ENCODE assay signal across 17 mouse cellular contexts in genomic region chr3:80263095-80263494, GRCm38 (mm10).
"Had no signal": no experiment of that assay in that cellular context is flagged by ENCODE, and none has a peak within 500 bp of the region (broad histone marks: within the 10 kb centered on the region; RNA-seq: fewer than 3 reads in every experiment).

No protein-coding gene starts in this region.

- H3K9me3 ChIP-seq: limb, embryonic 10.5 days; liver, embryonic 15.5 days; neural tube, embryonic 15.5 days had no signal

- H3K4me1 ChIP-seq: limb, embryonic 10.5 days; liver, embryonic 15.5 days; megakaryocyte, embryonic 14.5 days; neural tube, embryonic 15.5 days had no signal

- H3K4me2 ChIP-seq: liver, embryonic 11.5 days; liver, embryonic 15.5 days; neural tube, embryonic 15.5 days had no signal

- H3K9ac ChIP-seq: liver, embryonic 15.5 days; neural tube, embryonic 15.5 days had no signal

- H3K27ac ChIP-seq: left cerebral cortex, adult 2 months; limb, embryonic 10.5 days; liver, embryonic 15.5 days; macrophage; neural tube, embryonic 15.5 days had no signal

- H3K27me3 ChIP-seq: liver, embryonic 15.5 days; megakaryocyte, embryonic 14.5 days; neural tube, embryonic 15.5 days had no signal

- DNase-seq: kidney, postnatal 10 days; lung, adult 2 months; right cerebral cortex, postnatal 4 days; spleen, adult 18-20 months; thymus, adult 18-20 months; thymus, postnatal 14 days had no signal

- ATAC-seq: inflammation-experienced regulatory T-cells, adult 6 months; intestine, postnatal 0 days; lung, postnatal 0 days had no signal

- H3K36me3 ChIP-seq: limb, embryonic 10.5 days; liver, embryonic 15.5 days; neural tube, embryonic 15.5 days had no signal

- H3K4me3 ChIP-seq: left cerebral cortex, adult 2 months; limb, embryonic 10.5 days; liver, embryonic 15.5 days; megakaryocyte, embryonic 14.5 days; myocyte; neural tube, embryonic 15.5 days had no signal
